Mouse (Mus musculus): ENCODE results near the gene Crocc2. TPM values are rescaled to one million over a fixed set of nuclear protein-coding genes. Genes with fewer than 3 reads are reported as not detected.

Crocc2 gene
- total and polyA plus RNA-seq, 3 experiments: not detected

GRCm38 (mm10) chr1:93128209-93128608 lies 40.3 kb upstream of the Crocc2 start:
- Histone ChIP-seq H3K79me2 (replicated peaks; ENCODE audit: control insufficient read depth, extremely low read depth, insufficient read depth, poor library complexity, severe bottlenecking) (no peaks in the 10 kb centered on the region), H3K9ac (ENCODE audit: insufficient read depth, low read depth) (no peak overlapping the region), H3K36me3 (replicated peaks in 1 of 2; ENCODE audit: control insufficient read depth in 1 of 2, insufficient read depth in 1 of 2, low read length in 1 of 2) (no peaks in the 10 kb centered on the region), H3K4me3 (replicated peaks in 1 of 3; ENCODE audit: low read depth in 2 of 3, low read length in 2 of 3, poor library complexity in 1 of 3) (no peak overlapping the region), H3K4me2 (ENCODE audit: insufficient read depth, low read depth, poor library complexity, severe bottlenecking) (no peak overlapping the region), H3K4me1 (ENCODE audit: control insufficient read depth in 1 of 2, insufficient read depth in 2 of 2) (no peaks in the 10 kb centered on the region), H3K27ac (ENCODE audit: insufficient read depth, low read depth) (no peak overlapping the region), H3K27me3 (replicated peaks) (peaks cover 86% of the 10 kb centered on the region), H3K9me3 (replicated peaks; ENCODE audit: low read length) (peaks cover 3% of the 10 kb centered on the region)
- dilution Hi-C loops (cut with MboI; ENCODE audit: extremely low pct_ligation_motif_present, extremely low pct_unique_long_range_greater_than_20kb, low sequenced_read_pairs): no loop called here
- in situ Hi-C loops (cut with MboI; ENCODE audit: low pct_ligation_motif_present, low pct_unique_long_range_greater_than_20kb, low sequenced_read_pairs): no loop called here
- DNase-seq (ENCODE audit: extremely low read depth): no peak
- TF ChIP-seq ZKSCAN1 (IDR thresholded peaks at IDR 0.05; ENCODE audit: borderline replicate concordance, low read depth, low read length): no peak
- no peak for TF ChIP-seq EP300 (IDR thresholded peaks at IDR 0.05; ENCODE audit: low read length)
- TF ChIP-seq GABPA (IDR thresholded peaks at IDR 0.05; ENCODE audit: insufficient replicate concordance, low read depth, low read length): no peak
- no peak for TF ChIP-seq NRF1 (IDR thresholded peaks at IDR 0.05; ENCODE audit: low read depth, low read length)
- TF ChIP-seq SIN3A (IDR thresholded peaks at IDR 0.05; ENCODE audit: low read length): no peak
- no peak for TF ChIP-seq ZMIZ1 (IDR thresholded peaks at IDR 0.05; ENCODE audit: low read depth, low read length)
- TF ChIP-seq TBP (conservative IDR thresholded peaks at IDR 0.05; ENCODE audit: low read depth, low read length): no peak
- TF ChIP-seq KAT2A (IDR thresholded peaks at IDR 0.05; ENCODE audit: insufficient replicate concordance, low read length): no peak
- TF ChIP-seq CHD1 (IDR thresholded peaks at IDR 0.05; ENCODE audit: low read depth, low read length): no peak
- no peak for TF ChIP-seq RCOR1 (conservative IDR thresholded peaks at IDR 0.05; ENCODE audit: low read depth, low read length)
- no peak for TF ChIP-seq MAFK (IDR thresholded peaks at IDR 0.05; ENCODE audit: insufficient replicate concordance, low read length)
- TF ChIP-seq CTCF (conservative IDR thresholded peaks at IDR 0.05 in 1 of 2, IDR thresholded peaks at IDR 0.05 in 1 of 2; ENCODE audit: low read depth in 2 of 2, low read length in 2 of 2): no peak
- TF ChIP-seq CHD2 (IDR thresholded peaks at IDR 0.05; ENCODE audit: low read length): no peak

GRCm38 (mm10) chr1:93128710-93129349 lies 39.7 kb upstream of the Crocc2 start:
- TF ChIP-seq TCF12 (IDR thresholded peaks at IDR 0.05; ENCODE audit: low read depth, low read length) (no peak), CTCF (conservative IDR thresholded peaks at IDR 0.05 in 1 of 2, IDR thresholded peaks at IDR 0.05 in 1 of 2; ENCODE audit: low read depth in 2 of 2, low read length in 2 of 2) (peak; percentile 25 to 63; a peak in 3 of 4 replicates), RAD21 (IDR thresholded peaks at IDR 0.05; ENCODE audit: low read depth, low read length) (peak; percentile 32), SMC3 (IDR thresholded peaks at IDR 0.05; ENCODE audit: low read depth, low read length) (peak; percentile 21; the same call in 1 of the 2 replicates)
- H3K4me2 ChIP-seq (ENCODE audit: insufficient read depth, low read depth, poor library complexity, severe bottlenecking): no peak overlapping the region
- in situ Hi-C loops (cut with MboI; ENCODE audit: low pct_ligation_motif_present, low pct_unique_long_range_greater_than_20kb, low sequenced_read_pairs) (no loop called here), dilution Hi-C loops (cut with MboI; ENCODE audit: extremely low pct_ligation_motif_present, extremely low pct_unique_long_range_greater_than_20kb, low sequenced_read_pairs) (no loop called here)
- DNase-seq (ENCODE audit: extremely low read depth): peak; percentile 11
- peaks cover 84% of the 10 kb centered on the region for H3K27me3 ChIP-seq (replicated peaks)
- no peaks in the 10 kb centered on the region for H3K36me3 ChIP-seq (replicated peaks in 1 of 2; ENCODE audit: control insufficient read depth in 1 of 2, insufficient read depth in 1 of 2, low read length in 1 of 2)
- H3K4me3 ChIP-seq (replicated peaks in 1 of 3; ENCODE audit: low read depth in 2 of 3, low read length in 2 of 3, poor library complexity in 1 of 3): no peak overlapping the region
- H3K9me3 ChIP-seq (replicated peaks; ENCODE audit: low read length): peaks cover 3% of the 10 kb centered on the region
- no peaks in the 10 kb centered on the region for H3K4me1 ChIP-seq (ENCODE audit: control insufficient read depth in 1 of 2, insufficient read depth in 2 of 2)
- H3K79me2 ChIP-seq (replicated peaks; ENCODE audit: control insufficient read depth, extremely low read depth, insufficient read depth, poor library complexity, severe bottlenecking): no peaks in the 10 kb centered on the region
- H3K9ac ChIP-seq (ENCODE audit: insufficient read depth, low read depth): no peak overlapping the region
- H3K27ac ChIP-seq (ENCODE audit: insufficient read depth, low read depth): no peak overlapping the region
